Mouse (Mus musculus) embryonic stem cell, embryonic (primary cell): ENCODE measurements around the gene Tomm20l.

ENCODE experiments used
- CTCF ChIA-PET, 4 experiments: fragments of 300-600 bp in 2 of 4; fragments of 350-600 bp in 2 of 4; sonication (Branson Sonifier 250); formaldehyde crosslinking; loops; one replicate each; lab custom pipeline; 2022; ENCODE audit warnings: inconsistent platforms in 2 of 4; lab: Charles Lee
- POLR2A ChIA-PET, 4 experiments: fragments of 300-600 bp in 2 of 4; fragments of 350-600 bp in 2 of 4; sonication (Branson Sonifier 250); formaldehyde crosslinking; loops; one replicate each; lab custom pipeline; 2022; ENCODE audit warnings: antibody characterized with exemption in 4 of 4, inconsistent platforms in 1 of 4; lab: Charles Lee

The Tomm20l gene

DNA sequence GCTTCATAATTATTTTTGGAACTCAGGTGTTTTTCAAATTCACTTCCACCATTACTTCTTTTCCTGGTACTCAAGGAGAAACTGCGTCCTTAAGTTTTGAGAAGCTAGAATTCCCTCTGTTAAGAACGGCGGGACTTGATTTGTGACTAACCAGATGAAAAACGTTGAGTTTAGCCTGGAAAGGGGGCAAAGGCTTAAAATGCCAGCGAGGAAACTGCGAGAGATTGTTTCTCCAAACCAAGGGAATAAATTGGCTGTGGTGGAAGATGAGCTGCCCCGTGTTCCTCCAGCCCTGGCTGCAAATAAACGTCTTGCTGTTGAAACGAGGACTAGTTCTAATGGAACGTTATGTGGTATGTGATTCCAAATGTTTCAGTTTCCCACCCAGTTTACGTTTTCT lies 26.5 kb downstream of the Tomm20l start:
- ChIA-PET POLR2A (interaction anchor here in 3 of 4 experiments (0.5 to 4.1 kb wide), 37 partner anchors 8 to 1149 kb away, joined by 3 to 59 read pairs (median 5); partner anchors contain the start of genes Arid4a (in 3 of the 3), Jkamp (in 2 of the 3), L3hypdh (in 2 of the 3) and Tomm20l (in 2 of the 3)), CTCF (interaction anchor here in 3 of 4 experiments (0.6 to 1.7 kb wide), 8 partner anchors 10 to 289 kb away, joined by 3 to 18 read pairs (median 4); partner anchors contain the start of gene Tomm20l (in 1 of the 3))

DNA sequence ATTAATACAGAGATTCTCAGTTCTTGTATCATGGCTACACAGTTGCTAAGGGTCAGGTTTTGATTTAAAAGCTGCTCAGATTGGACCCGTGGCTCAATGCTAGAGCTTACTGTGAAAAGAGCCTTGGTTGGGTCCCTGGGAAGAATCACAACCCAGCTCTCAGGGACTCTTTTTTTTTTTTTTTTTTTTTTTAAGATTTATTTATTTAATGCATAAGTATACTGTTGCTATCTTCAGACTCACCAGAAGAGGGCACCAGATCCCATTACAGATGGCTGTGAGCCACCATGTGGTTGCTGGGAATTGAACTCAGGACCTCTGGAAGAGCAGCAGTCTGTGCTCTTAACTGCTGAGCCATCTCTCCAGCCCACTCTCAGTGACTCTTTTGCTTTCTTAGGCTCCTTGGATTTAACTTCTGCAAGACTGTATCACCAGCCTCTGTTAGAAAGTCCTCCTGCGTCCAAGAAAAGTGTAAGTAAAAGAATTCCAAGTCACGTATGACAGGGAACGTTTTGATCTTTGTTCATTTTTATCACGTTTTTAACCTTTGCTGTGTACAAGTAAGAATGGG lies 28.1 kb downstream of the Tomm20l start:
- CTCF ChIA-PET, result interaction anchor here (0.6 to 1.9 kb wide), 28 partner anchors 9 to 1219 kb away, joined by 3 to 11 read pairs (median 5); no protein-coding TSS in a partner anchor
- POLR2A ChIA-PET, result interaction anchor here in 2 of 4 experiments (0.6 to 3.2 kb wide), 10 partner anchors 9 to 124 kb away, joined by 3 to 13 read pairs (median 5); partner anchors contain the start of gene Arid4a (in 2 of the 2)

DNA sequence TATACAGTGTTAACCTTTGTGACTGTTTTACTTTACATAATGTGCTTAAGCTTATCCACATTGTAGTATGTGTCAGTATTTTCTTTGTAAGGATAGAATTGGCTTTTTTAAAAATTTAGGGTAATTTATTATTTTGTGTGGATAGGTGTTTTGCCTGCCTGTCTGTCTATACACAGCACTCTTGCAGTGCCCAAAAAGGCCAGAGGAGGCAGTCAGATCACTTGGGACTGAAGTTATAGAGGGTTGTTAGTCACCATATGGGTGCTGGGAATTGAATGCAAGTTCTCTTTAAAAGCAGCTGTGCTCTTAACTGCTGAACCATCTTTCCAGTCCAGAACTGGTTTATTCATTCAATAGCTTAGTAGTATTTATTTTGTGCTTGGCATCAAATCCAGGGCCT lies 30.0 kb downstream of the Tomm20l start:
- ChIA-PET CTCF (interaction anchor here in 3 of 4 experiments (0.6 to 2.2 kb wide), 11 partner anchors 9 to 203 kb away, joined by 3 to 10 read pairs (median 3); partner anchors contain the start of gene Arid4a (in 1 of the 3)), POLR2A (interaction anchor here in 3 of 4 experiments (0.8 to 3.2 kb wide), 7 partner anchors 10 to 384 kb away, joined by 3 to 13 read pairs (median 3); partner anchors contain the start of gene Arid4a (in 3 of the 3))

DNA sequence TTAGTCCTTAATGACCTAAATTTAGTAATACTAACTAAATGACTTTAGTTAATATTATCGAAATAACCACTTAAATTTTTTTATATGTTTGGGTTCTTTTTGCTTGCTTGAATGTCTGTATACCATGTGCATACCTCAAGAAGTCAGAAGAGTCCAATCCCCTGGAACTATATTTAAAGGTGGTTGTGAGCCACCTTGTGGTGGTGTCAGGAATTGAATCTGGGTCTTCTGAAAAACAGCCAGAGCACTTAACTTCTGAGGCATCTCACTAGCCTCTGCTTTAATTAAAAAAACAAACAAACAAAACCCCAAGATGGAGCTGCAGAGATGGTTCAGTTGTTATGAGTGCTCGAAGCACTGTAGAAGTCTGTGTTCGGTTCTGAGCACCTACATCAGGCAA lies 36.4 kb downstream of the Tomm20l start:
- POLR2A ChIA-PET, result interaction anchor here in 2 of 4 experiments (0.6 to 2.4 kb wide), 10 partner anchors 8 to 132 kb away, joined by 3 to 15 read pairs (median 4); partner anchors contain the start of genes 2700049A03Rik (in 2 of the 2), Timm9 (in 2 of the 2) and Arid4a (in 1 of the 2)

DNA sequence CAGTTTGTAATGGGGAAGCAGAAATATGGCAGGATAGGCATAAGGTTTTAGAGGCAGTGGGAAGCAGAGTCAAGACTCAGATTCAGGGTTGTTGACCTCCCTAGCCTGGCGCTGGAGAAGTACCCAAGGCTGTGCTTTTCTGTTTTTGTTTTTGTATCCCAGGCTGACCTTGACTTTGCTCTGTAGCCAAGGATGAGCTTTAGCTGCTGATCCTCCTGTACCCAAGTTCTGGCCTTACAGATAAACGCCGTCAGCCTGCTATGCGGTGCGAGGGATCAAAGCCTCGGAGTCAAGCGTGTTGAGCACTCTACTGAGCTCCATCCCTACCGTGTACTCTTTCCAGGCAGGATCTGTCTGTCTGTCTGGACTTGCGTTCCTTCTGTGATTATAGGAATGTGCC lies 37.6 kb downstream of the Tomm20l start:
- CTCF ChIA-PET, result interaction anchor here in 3 of 4 experiments (0.6 to 1.8 kb wide), 6 partner anchors 9 to 76 kb away, joined by 3 to 8 read pairs (median 4); partner anchors contain the start of gene 2700049A03Rik (in 1 of the 3)
- POLR2A ChIA-PET, result interaction anchor here in 3 of 4 experiments (0.5 to 2.4 kb wide), 8 partner anchors 8 to 133 kb away, joined by 3 to 15 read pairs (median 4); partner anchors contain the start of genes 2700049A03Rik (in 3 of the 3), Timm9 (in 3 of the 3) and Arid4a (in 1 of the 3)

More for the DNA sequence above, 36.4 kb downstream of the Tomm20l start:
- CTCF ChIA-PET, result interaction anchor here (0.6 to 1.7 kb wide), 11 partner anchors 8 to 554 kb away, joined by 3 to 8 read pairs (median 3); partner anchors contain the start of genes 2700049A03Rik (in 2 of the 4) and Timm9 (in 1 of the 4)

DNA sequence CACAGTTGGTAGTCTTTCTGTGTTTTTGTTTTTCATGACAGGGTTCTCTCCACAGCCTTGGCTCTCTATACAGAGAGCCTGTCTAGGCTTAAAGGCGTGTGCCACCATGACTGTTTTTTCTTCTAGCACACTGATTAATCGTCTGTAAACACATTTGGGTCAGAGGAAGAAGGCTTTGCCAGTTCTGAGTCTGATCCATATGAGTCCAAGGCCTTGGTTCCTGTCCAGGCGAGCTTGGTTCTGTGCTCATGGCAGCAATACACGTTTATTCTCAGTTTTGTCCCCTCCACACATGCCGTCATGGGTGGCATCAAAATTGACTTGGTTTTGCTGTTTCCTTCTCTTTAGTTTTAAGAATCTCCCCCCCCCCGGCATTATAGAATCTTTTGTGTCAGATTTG lies 38.2 kb downstream of the Tomm20l start:
- POLR2A ChIA-PET, result interaction anchor here in 3 of 4 experiments (0.6 to 2.4 kb wide), 5 partner anchors 8 to 39 kb away, joined by 3 to 15 read pairs (median 7); partner anchors contain the start of genes 2700049A03Rik (in 3 of the 3) and Timm9 (in 3 of the 3)
- CTCF ChIA-PET, result interaction anchor here in 3 of 4 experiments (0.6 to 1.8 kb wide), 3 partner anchors 10 to 76 kb away, joined by 3 to 5 read pairs (median 4); no protein-coding TSS in a partner anchor

DNA sequence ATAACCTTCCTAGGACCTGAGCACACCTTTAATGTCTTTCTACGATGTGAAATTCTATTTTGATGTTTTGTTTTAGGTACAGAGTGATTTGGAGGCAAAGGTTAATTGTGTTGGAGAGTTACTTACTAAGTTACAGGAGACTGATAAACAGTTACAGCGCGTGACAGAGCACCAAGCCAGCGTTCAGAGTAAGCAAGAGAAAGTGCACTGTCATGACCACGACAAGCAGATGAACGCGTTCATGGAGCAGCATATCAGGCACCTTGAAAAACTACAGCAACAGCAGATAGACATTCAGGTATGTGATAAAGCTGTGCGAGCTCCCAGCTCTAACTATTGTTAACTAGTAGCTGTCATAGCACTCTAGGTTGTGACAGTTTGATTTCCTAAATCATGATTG lies 38.9 kb downstream of the Tomm20l start:
- ChIA-PET POLR2A (interaction anchor here in 1 of 4 experiments (1.0 to 1.8 kb wide), 5 partner anchors 9 to 22 kb away, joined by 3 to 8 read pairs (median 4); no protein-coding TSS in a partner anchor), CTCF (interaction anchor here in 2 of 4 experiments (1.2 to 1.8 kb wide), 3 partner anchors 10 to 77 kb away, joined by 3 to 4 read pairs (median 4); no protein-coding TSS in a partner anchor)

DNA sequence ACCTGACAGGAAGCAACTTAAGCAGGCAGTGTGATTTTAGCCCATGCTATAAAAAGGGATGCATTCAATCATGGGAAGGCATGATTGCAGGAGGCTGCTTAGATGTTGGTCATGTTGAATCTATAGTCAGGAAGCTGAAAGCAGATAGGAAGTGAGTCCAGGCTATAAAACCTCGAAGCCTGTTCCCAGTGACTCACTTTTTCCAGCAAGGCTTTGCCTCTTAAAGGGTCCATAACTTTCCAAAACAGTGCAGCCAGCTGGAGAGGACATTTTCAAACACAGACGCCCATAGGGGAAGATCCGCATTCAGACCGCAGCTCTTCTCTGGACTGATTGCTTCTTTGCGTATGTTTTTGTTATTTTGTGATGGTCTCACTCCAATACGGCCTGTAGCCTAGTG lies 43.8 kb downstream of the Tomm20l start:
- ChIA-PET POLR2A (interaction anchor here in 2 of 4 experiments (0.7 to 1.5 kb wide), 2 partner anchors 12 to 1573 kb away, joined by 3 to 5 read pairs; no protein-coding TSS in a partner anchor), CTCF (interaction anchor here in 1 of 4 experiments (0.6 kb wide), 1 partner anchor 16 kb away, joined by 5 read pairs; no protein-coding TSS in a partner anchor)

DNA sequence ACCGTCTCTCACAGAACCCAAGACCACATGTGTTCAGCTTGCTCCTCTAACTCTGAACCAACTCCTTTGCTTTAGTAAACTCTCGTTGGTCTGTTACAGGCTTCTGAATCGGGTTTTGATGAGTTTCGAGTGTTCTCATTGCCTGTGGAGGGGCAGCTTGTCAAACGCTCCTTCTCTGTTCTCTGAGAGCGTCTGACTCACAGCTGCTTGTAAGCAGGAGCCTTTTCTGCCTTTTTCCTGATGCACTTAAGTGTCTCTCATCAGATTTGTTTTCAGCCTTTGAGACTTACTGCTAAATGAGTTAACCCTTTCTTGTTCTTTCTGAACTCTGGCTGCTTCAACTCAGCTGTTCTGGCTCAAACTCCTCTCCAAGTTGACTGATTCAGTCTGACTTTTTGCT lies 46.7 kb downstream of the Tomm20l start:
- CTCF ChIA-PET, result interaction anchor here in 3 of 4 experiments (0.6 to 1.5 kb wide), 8 partner anchors 10 to 152 kb away, joined by 3 to 6 read pairs (median 3); partner anchors contain the start of gene 2700049A03Rik (in 1 of the 3)
- POLR2A ChIA-PET, result interaction anchor here in 3 of 4 experiments (0.6 to 1.7 kb wide), 9 partner anchors 10 to 754 kb away, joined by 3 to 5 read pairs (median 3); partner anchors contain the start of genes 2700049A03Rik (in 1 of the 3), Arid4a (in 1 of the 3) and Timm9 (in 1 of the 3)

DNA sequence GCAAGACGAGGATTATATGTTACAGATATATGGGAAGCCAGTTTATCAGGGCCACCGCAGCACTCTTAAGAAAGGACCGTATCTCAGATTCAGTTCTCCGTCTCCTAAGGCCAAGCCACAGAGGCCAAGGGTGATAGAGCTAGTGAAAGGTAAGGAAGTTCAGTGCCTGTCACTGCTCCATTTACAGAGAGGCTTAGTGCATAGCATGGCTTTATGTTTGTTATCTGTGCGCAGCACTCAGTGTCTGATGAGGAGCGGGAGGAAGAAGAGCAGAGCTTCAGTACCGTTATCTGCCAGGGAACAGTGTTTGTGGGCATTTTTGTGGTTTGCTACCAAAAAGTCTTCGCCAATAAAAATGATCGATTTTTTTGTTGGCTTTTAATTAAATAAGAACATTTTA lies 53.2 kb downstream of the Tomm20l start:
- ChIA-PET POLR2A (no interaction called here), CTCF (interaction anchor here in 1 of 4 experiments (0.8 kb wide), 1 partner anchor 91 kb away, joined by 3 read pairs; no protein-coding TSS in a partner anchor)

DNA sequence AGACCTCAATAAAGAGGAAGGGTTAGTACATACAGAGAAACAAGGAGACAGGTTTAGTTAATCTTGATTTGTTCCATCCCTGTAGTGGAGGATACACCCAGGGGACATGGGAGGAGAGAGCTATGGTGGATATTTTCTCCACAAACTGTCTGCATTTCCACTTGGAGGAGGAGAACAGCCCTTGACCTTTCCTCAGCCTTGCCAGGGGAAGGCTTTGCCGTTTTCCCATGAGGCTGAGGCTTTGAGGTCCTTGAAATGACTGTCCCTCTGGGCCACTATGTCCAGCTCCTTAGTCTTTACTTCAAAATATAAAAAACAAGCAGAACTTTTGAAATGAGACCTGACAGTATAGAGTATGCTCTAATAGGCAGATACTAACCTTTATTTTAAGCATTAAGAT lies 58.7 kb downstream of the Tomm20l start:
- CTCF ChIA-PET, result no interaction called here
- POLR2A ChIA-PET, result interaction anchor here in 2 of 4 experiments (0.7 to 1.9 kb wide), 5 partner anchors 12 to 195 kb away, joined by 3 to 9 read pairs (median 3); partner anchors contain the start of gene Psma3 (in 1 of the 2)
